Mouse (Mus musculus): ENCODE data around the gene Gramd1a. TPM values are rescaled to one million over a fixed set of nuclear protein-coding genes. Genes with fewer than 3 reads are reported as not detected.

Gene Gramd1a
- polyA plus RNA-seq, 1 experiment from 2014 or later, result 68.2 TPM

- no peaks in the 10 kb centered on the region for H3K36me3 ChIP-seq
- H3K4me2 ChIP-seq, result no peak overlapping the region
- no peak overlapping the region for H3K27ac ChIP-seq
- H3K9me3 ChIP-seq, result no peaks in the 10 kb centered on the region
- no peak overlapping the region for H3K4me3 ChIP-seq
- H3K4me1 ChIP-seq, result peaks cover 10% of the 10 kb centered on the region
- no peaks in the 10 kb centered on the region for H3K27me3 ChIP-seq
- no peak for ATAC-seq (ENCODE audit: insufficient number of reproducible peaks, low FRiP score, low TSS enrichment, low read depth)
- H3K9ac ChIP-seq, result no peak overlapping the region
- 45% methylated on average over 15 of the region's 16 CpGs for WGBS
These were observed 39.0 kb downstream of the Gramd1a start for GRCm38 (mm10) chr7:31116721-31117145.

- Histone ChIP-seq H3K36me3 (no peaks in the 10 kb centered on the region), H3K9me3 (no peaks in the 10 kb centered on the region), H3K4me3 (no peak overlapping the region), H3K9ac (no peak overlapping the region), H3K4me2 (peak overlapping the region; percentile 35; the same call in 1 of the 2 replicates), H3K4me1 (peaks cover 10% of the 10 kb centered on the region), H3K27ac (no peak overlapping the region; the same call in 1 of the 2 replicates), H3K27me3 (no peaks in the 10 kb centered on the region)
- WGBS, result 38% methylated on average over 17 of the region's 17 CpGs
- no peak for ATAC-seq (ENCODE audit: insufficient number of reproducible peaks, low FRiP score, low TSS enrichment, low read depth)
These were observed 40.1 kb downstream of the Gramd1a start for GRCm38 (mm10) chr7:31115587-31116043.

- no peak within 1 kb of the TSS; the same call in 1 of the 2 replicates for H3K27ac ChIP-seq
- ATAC-seq (ENCODE audit: insufficient number of reproducible peaks, low FRiP score, low TSS enrichment, low read depth), result no peak
- H3K9me3 ChIP-seq, result no peaks in the 10 kb centered on the region
- no peaks in the 10 kb centered on the region for H3K27me3 ChIP-seq
- no peak within 1 kb of the TSS for H3K4me3 ChIP-seq
- H3K36me3 ChIP-seq, result no peaks in the 10 kb centered on the region
- H3K4me2 ChIP-seq, result peak within 1 kb of the TSS; percentile 35
- H3K9ac ChIP-seq, result no peak within 1 kb of the TSS
- WGBS, result 20% methylated on average over 15 of the region's 15 CpGs
- peaks cover 10% of the 10 kb centered on the region for H3K4me1 ChIP-seq
These were observed 40.5 kb downstream of the Gramd1a start, which contains the start of gene Hpn for GRCm38 (mm10) chr7:31115182-31115581. TSS of gene Hpn (minus strand) at chr7:31115290.

GRCm38 (mm10) chr7:31114646-31115045 is 41.0 kb downstream of the Gramd1a start:
- H3K27ac ChIP-seq, result no peak overlapping the region
- peak overlapping the region; percentile 35; the same call in 1 of the 2 replicates for H3K4me2 ChIP-seq
- peaks cover 10% of the 10 kb centered on the region for H3K4me1 ChIP-seq
- H3K36me3 ChIP-seq, result no peaks in the 10 kb centered on the region
- 53% methylated on average over 10 of the region's 10 CpGs for WGBS
- no peak for ATAC-seq (ENCODE audit: insufficient number of reproducible peaks, low FRiP score, low TSS enrichment, low read depth)
- no peaks in the 10 kb centered on the region for H3K9me3 ChIP-seq
- H3K9ac ChIP-seq, result no peak overlapping the region
- H3K27me3 ChIP-seq, result no peaks in the 10 kb centered on the region
- no peak overlapping the region for H3K4me3 ChIP-seq

GRCm38 (mm10) chr7:31113800-31114199 is 41.9 kb downstream of the Gramd1a start:
- H3K36me3 ChIP-seq, result no peaks in the 10 kb centered on the region
- H3K27ac ChIP-seq, result no peak overlapping the region
- no peak overlapping the region for H3K4me2 ChIP-seq
- ATAC-seq (ENCODE audit: insufficient number of reproducible peaks, low FRiP score, low TSS enrichment, low read depth), result no peak
- H3K27me3 ChIP-seq, result no peaks in the 10 kb centered on the region
- no peak overlapping the region for H3K9ac ChIP-seq
- H3K4me3 ChIP-seq, result no peak overlapping the region
- no peaks in the 10 kb centered on the region for H3K9me3 ChIP-seq
- peaks cover 10% of the 10 kb centered on the region for H3K4me1 ChIP-seq
- 75% methylated on average over 6 of the region's 6 CpGs for WGBS

GRCm38 (mm10) chr7:31112036-31112435 is 43.7 kb downstream of the Gramd1a start:
- Histone ChIP-seq H3K4me3 (no peak overlapping the region), H3K36me3 (no peaks in the 10 kb centered on the region), H3K4me1 (peaks cover 10% of the 10 kb centered on the region), H3K9me3 (no peaks in the 10 kb centered on the region), H3K27ac (no peak overlapping the region), H3K27me3 (no peaks in the 10 kb centered on the region), H3K4me2 (no peak overlapping the region), H3K9ac (no peak overlapping the region)
- no peak for ATAC-seq (ENCODE audit: insufficient number of reproducible peaks, low FRiP score, low TSS enrichment, low read depth)
- 56% methylated on average over 4 of the region's 4 CpGs for WGBS

GRCm38 (mm10) chr7:31110861-31111385 is 44.8 kb downstream of the Gramd1a start:
- Histone ChIP-seq H3K27ac (no peak overlapping the region), H3K9me3 (no peaks in the 10 kb centered on the region), H3K9ac (no peak overlapping the region), H3K36me3 (no peaks in the 10 kb centered on the region), H3K4me3 (no peak overlapping the region), H3K27me3 (no peaks in the 10 kb centered on the region), H3K4me1 (peaks cover 10% of the 10 kb centered on the region), H3K4me2 (no peak overlapping the region)
- WGBS, result 84% methylated on average over 15 of the region's 15 CpGs
- ATAC-seq (ENCODE audit: insufficient number of reproducible peaks, low FRiP score, low TSS enrichment, low read depth), result no peak

GRCm38 (mm10) chr7:31109796-31110195 is 45.9 kb downstream of the Gramd1a start:
- no peak for ATAC-seq (ENCODE audit: insufficient number of reproducible peaks, low FRiP score, low TSS enrichment, low read depth)
- Histone ChIP-seq H3K27me3 (no peaks in the 10 kb centered on the region), H3K4me1 (no peaks in the 10 kb centered on the region; the same call in 1 of the 2 replicates), H3K27ac (no peak overlapping the region), H3K36me3 (no peaks in the 10 kb centered on the region), H3K9ac (no peak overlapping the region), H3K9me3 (no peaks in the 10 kb centered on the region), H3K4me3 (no peak overlapping the region), H3K4me2 (no peak overlapping the region)
- 82% methylated on average over 5 of the region's 5 CpGs for WGBS

GRCm38 (mm10) chr7:31109091-31109490 is 46.6 kb downstream of the Gramd1a start:
- 34% methylated on average over 6 of the region's 7 CpGs for WGBS

GRCm38 (mm10) chr7:31107781-31108180 is 47.9 kb downstream of the Gramd1a start:
- Histone ChIP-seq H3K4me3 (no peak overlapping the region), H3K4me2 (no peak overlapping the region), H3K9me3 (no peaks in the 10 kb centered on the region), H3K27me3 (peaks cover 6% of the 10 kb centered on the region; the same call in 1 of the 2 replicates), H3K4me1 (no peaks in the 10 kb centered on the region), H3K9ac (no peak overlapping the region), H3K36me3 (no peaks in the 10 kb centered on the region), H3K27ac (no peak overlapping the region)
- 83% methylated on average over 11 of the region's 11 CpGs for WGBS
- ATAC-seq (ENCODE audit: insufficient number of reproducible peaks, low FRiP score, low TSS enrichment, low read depth), result no peak

More at GRCm38 (mm10) chr7:31109091-31109490, 46.6 kb downstream of the Gramd1a start:
- Histone ChIP-seq H3K9ac (no peak overlapping the region), H3K4me2 (no peak overlapping the region), H3K4me1 (no peaks in the 10 kb centered on the region), H3K9me3 (no peaks in the 10 kb centered on the region), H3K4me3 (no peak overlapping the region), H3K27me3 (no peaks in the 10 kb centered on the region), H3K27ac (no peak overlapping the region), H3K36me3 (no peaks in the 10 kb centered on the region)
- ATAC-seq (ENCODE audit: insufficient number of reproducible peaks, low FRiP score, low TSS enrichment, low read depth), result no peak

- Histone ChIP-seq H3K9ac (no peak overlapping the region), H3K4me3 (no peak overlapping the region), H3K4me1 (no peaks in the 10 kb centered on the region), H3K4me2 (no peak overlapping the region), H3K9me3 (no peaks in the 10 kb centered on the region), H3K27ac (no peak overlapping the region), H3K36me3 (no peaks in the 10 kb centered on the region), H3K27me3 (peaks cover 6% of the 10 kb centered on the region; the same call in 1 of the 2 replicates)
- 50% methylated on average over 3 of the region's 3 CpGs for WGBS
- ATAC-seq (ENCODE audit: insufficient number of reproducible peaks, low FRiP score, low TSS enrichment, low read depth), result no peak
These were observed 49.5 kb downstream of the Gramd1a start for GRCm38 (mm10) chr7:31106166-31106565.

GRCm38 (mm10) chr7:31105061-31105768 is 50.5 kb downstream of the Gramd1a start:
- Histone ChIP-seq H3K9ac (no peak overlapping the region), H3K4me1 (no peaks in the 10 kb centered on the region), H3K36me3 (no peaks in the 10 kb centered on the region), H3K4me2 (no peak overlapping the region), H3K4me3 (no peak overlapping the region), H3K9me3 (no peaks in the 10 kb centered on the region), H3K27ac (no peak overlapping the region), H3K27me3 (peaks cover 6% of the 10 kb centered on the region; the same call in 1 of the 2 replicates)
- no peak for ATAC-seq (ENCODE audit: insufficient number of reproducible peaks, low FRiP score, low TSS enrichment, low read depth)
- WGBS, result 62% methylated on average over 15 of the region's 15 CpGs
